In the genomic region with DNA sequence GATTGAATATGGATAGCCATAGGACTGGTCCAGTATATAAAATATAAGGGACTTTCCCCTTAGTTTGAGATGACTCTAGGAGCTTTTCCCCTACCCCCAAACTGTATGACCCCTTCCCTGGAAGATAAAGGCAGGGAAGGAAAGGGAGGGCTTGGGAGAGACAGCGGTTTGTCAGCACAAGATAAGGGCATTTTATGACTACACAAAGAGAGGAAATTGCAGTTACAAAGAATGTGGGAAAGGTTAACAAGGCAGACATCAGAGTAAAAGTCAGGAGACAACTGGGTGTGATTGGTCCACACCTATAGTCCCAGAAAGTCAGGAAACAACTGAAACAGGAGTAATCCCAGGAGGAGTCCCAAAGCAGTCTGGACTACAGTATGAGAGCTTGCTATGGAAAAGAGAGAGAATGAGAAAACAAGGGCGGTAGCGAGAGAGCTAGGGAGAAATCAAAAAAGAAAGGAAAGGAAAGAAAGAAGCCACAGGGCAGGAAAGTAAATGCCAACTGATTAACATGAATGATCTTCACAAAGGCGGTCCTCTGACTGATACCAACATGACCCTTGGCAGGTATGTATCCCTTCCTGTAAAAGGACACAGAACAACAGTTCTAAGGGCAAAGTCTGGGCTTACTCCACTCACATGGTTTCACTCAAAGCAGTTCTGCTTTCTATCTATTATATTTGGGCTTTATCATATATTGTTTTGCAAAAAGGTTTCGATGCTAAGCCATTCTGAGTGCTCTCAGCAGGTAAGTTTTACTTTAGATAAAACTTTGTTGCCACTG, we compare ENCODE assay signal across 8 mouse cellular contexts. TPM values are rescaled to one million over a fixed set of nuclear protein-coding genes. Genes with fewer than 3 reads are reported as not detected.
DNase-seq lines count a peak whose midpoint lies in the region; ATAC-seq and TF ChIP-seq lines count a peak whose summit lies in the region.

A gene (plus strand): TSS at position 398 of the 787 bp plus-strand sequence.

- H3K9me3 ChIP-seq in neural tube, embryonic 14.5 days (ENCODE audit: control insufficient read depth, low read length), result no peaks in the 10 kb centered on the region

- ATAC-seq in granulocyte monocyte progenitor cell, adult 5-6 weeks (replicated peaks; ENCODE audit: poor library complexity, severe bottlenecking), result no peak
- ATAC-seq in neural tube, embryonic 14.5 days (ENCODE audit: low read depth), result no peak

- DNase-seq in left cerebral cortex, adult 2 months (ENCODE audit: extremely low spot score in 1 of 2, low spot score in 2 of 2), result no peak
- DNase-seq in left cerebral cortex, adult 9 months (ENCODE audit: low spot score in 2 of 2), result no peak
- DNase-seq in left cerebral cortex, postnatal 10 days (ENCODE audit: extremely low spot score in 1 of 2, low spot score in 2 of 2), result no peak
- no peak for DNase-seq in natural killer cell, adult 2 months (ENCODE audit: low spot score in 2 of 2)
- DNase-seq in lung, postnatal 10 days, result no peak

- no peaks in the 10 kb centered on the region for H3K36me3 ChIP-seq in neural tube, embryonic 14.5 days (ENCODE audit: control insufficient read depth, insufficient read depth, low read length)

- no peaks in the 10 kb centered on the region for H3K4me1 ChIP-seq in bone marrow, adult 2 months (ENCODE audit: control insufficient read depth, insufficient read depth, low read length)
- no peaks in the 10 kb centered on the region for H3K4me1 ChIP-seq in neural tube, embryonic 14.5 days (ENCODE audit: control insufficient read depth, insufficient read depth, low read length)

- no peak within 1 kb of the TSS for H3K27ac ChIP-seq in left cerebral cortex, adult 2 months
- H3K27ac ChIP-seq in bone marrow, adult 2 months (ENCODE audit: control insufficient read depth, insufficient read depth, low read depth, low read length, poor library complexity), result no peak within 1 kb of the TSS
- H3K27ac ChIP-seq in neural tube, embryonic 14.5 days (ENCODE audit: low read depth, low read length), result no peak within 1 kb of the TSS

- TF ChIP-seq POLR2A in bone marrow, adult 2 months (IDR thresholded peaks at IDR 0.05; ENCODE audit: borderline replicate concordance, control insufficient read depth, low read depth, low read length), result no peak

- no peak within 1 kb of the TSS for H3K9ac ChIP-seq in neural tube, embryonic 14.5 days (replicated peaks; ENCODE audit: low read depth, low read length)

- 80% methylated on average over 5 of the region's 5 CpGs for WGBS in bone marrow, adult 2 months
- WGBS in neural tube, embryonic 14.5 days, result 76% methylated on average over 5 of the region's 5 CpGs

- H3K4me2 ChIP-seq in neural tube, embryonic 14.5 days (ENCODE audit: low read depth, low read length), result no peak within 1 kb of the TSS

- H3K27me3 ChIP-seq in neural tube, embryonic 14.5 days (ENCODE audit: control insufficient read depth, insufficient read depth, low read length), result no peaks in the 10 kb centered on the region

- no peak within 1 kb of the TSS for H3K4me3 ChIP-seq in left cerebral cortex, adult 2 months
- no peak within 1 kb of the TSS for H3K4me3 ChIP-seq in bone marrow, adult 2 months (replicated peaks; ENCODE audit: control insufficient read depth, low read depth, low read length)
- H3K4me3 ChIP-seq in neural tube, embryonic 14.5 days (ENCODE audit: low read depth, low read length), result no peak within 1 kb of the TSS

- intact Hi-C loops in left cerebral cortex, adult 2 months (cut with DNase I), result no loop called here
- intact Hi-C loops in left cerebral cortex, postnatal 10 days (cut with DNase I), result no loop called here

- no peak for TF ChIP-seq CTCF in left cerebral cortex, adult 2 months (IDR thresholded peaks at IDR 0.05)
- TF ChIP-seq CTCF in bone marrow, adult 2 months (IDR thresholded peaks at IDR 0.05; ENCODE audit: control insufficient read depth, insufficient read depth, low read length), result no peak

RNA-seq across cellular contexts. Expression of the gene that starts here (rescaled TPM):
- total RNA-seq in left cerebral cortex, adult 2 months (2021), result 10 to 100 TPM; 54.9 to 58.8 TPM
- 12.9 and 16.5 TPM in 2 replicates for polyA plus RNA-seq in bone marrow, adult 2 months (2011; ENCODE audit: insufficient read depth, insufficient read length, low replicate concordance, missing spikeins)
- total RNA-seq in granulocyte monocyte progenitor cell, adult 5-6 weeks (2014; fragmentation: Nextera tagmentation), result 43.1 and 43.6 TPM in 2 replicates
- total RNA-seq in granulocyte monocyte progenitor cell, adult 5-6 weeks (2017), result 32.3 and 38.0 TPM in 2 replicates
- 10 to 100 TPM; 46.1 to 53.5 TPM for total RNA-seq in left cerebral cortex, postnatal 10 days (2021)
- 18.7 and 19.0 TPM in 2 replicates for polyA plus RNA-seq in neural tube, embryonic 14.5 days (2014; fragmentation: Nextera tagmentation; extraction: Ambion mirVana)
